Mouse (Mus musculus): ENCODE measurements around the gene Vmn2r-ps130. TPM values are rescaled to one million over a fixed set of nuclear protein-coding genes. Genes with fewer than 3 reads are reported as not detected.
"Not testable (repeated sequence)": the region's sequence is repeated elsewhere in the genome, so short reads cannot be mapped to it uniquely, and the experiment has no call there.

Vmn2r-ps130 gene
- polyA plus RNA-seq (2014; fragmentation: Nextera tagmentation; extraction: Ambion mirVana), result not detected in 2 replicates

- WGBS, result no CpG with 5 or more reads among the region's 1 CpGs
- not testable (repeated sequence) for ATAC-seq (ENCODE audit: insufficient number of reproducible peaks, low FRiP score, low TSS enrichment, low read depth); DNase-seq (ENCODE audit: low spot score)
Measured at GRCm38 (mm10) chr17:23060866-23061265, at the start of gene Vmn2r-ps130. Gene Vmn2r-ps130, plus strand, starts transcription at chr17:23061166.

More at GRCm38 (mm10) chr17:23060866-23061265, at the start of gene Vmn2r-ps130:
- H3K27ac ChIP-seq (replicated peaks; ENCODE audit: low read depth, low read length); H3K4me1 ChIP-seq (ENCODE audit: control insufficient read depth, insufficient read depth, low read length); H3K27me3 ChIP-seq (ENCODE audit: control insufficient read depth, insufficient read depth, low read length); H3K36me3 ChIP-seq (ENCODE audit: control insufficient read depth, insufficient read depth, low read length); H3K9me3 ChIP-seq (ENCODE audit: control insufficient read depth, low read length); H3K9ac ChIP-seq (ENCODE audit: low read length); H3K4me3 ChIP-seq (ENCODE audit: low read depth, low read length); H3K4me2 ChIP-seq (ENCODE audit: low read depth, severe bottlenecking): not testable (repeated sequence)

Other genes with a start within 250 kb of the Vmn2r-ps130 start
- 22.1 and 23.6 TPM in 2 replicates for gene Zfp945, start 194.0 kb upstream of the Vmn2r-ps130 start, polyA plus RNA-seq (2014; fragmentation: Nextera tagmentation; extraction: Ambion mirVana)
- gene Vmn2r113, start 118.2 kb upstream of the Vmn2r-ps130 start, polyA plus RNA-seq (2014; fragmentation: Nextera tagmentation; extraction: Ambion mirVana), result not detected in 2 replicates
- gene Zfp40, start 132.1 kb downstream of the Vmn2r-ps130 start, polyA plus RNA-seq (2014; fragmentation: Nextera tagmentation; extraction: Ambion mirVana), result 12.6 and 13.1 TPM in 2 replicates

Measured in limb, embryonic 11.5 days (tissue).